Mouse (Mus musculus): Measurements from ENCODE around the gene Pacsin2. TPM values are rescaled to one million over a fixed set of nuclear protein-coding genes. Genes with fewer than 3 reads are reported as not detected.

The Pacsin2 gene
- polyA plus RNA-seq, 1 experiment from 2014 or later: 61.3 TPM

DNA sequence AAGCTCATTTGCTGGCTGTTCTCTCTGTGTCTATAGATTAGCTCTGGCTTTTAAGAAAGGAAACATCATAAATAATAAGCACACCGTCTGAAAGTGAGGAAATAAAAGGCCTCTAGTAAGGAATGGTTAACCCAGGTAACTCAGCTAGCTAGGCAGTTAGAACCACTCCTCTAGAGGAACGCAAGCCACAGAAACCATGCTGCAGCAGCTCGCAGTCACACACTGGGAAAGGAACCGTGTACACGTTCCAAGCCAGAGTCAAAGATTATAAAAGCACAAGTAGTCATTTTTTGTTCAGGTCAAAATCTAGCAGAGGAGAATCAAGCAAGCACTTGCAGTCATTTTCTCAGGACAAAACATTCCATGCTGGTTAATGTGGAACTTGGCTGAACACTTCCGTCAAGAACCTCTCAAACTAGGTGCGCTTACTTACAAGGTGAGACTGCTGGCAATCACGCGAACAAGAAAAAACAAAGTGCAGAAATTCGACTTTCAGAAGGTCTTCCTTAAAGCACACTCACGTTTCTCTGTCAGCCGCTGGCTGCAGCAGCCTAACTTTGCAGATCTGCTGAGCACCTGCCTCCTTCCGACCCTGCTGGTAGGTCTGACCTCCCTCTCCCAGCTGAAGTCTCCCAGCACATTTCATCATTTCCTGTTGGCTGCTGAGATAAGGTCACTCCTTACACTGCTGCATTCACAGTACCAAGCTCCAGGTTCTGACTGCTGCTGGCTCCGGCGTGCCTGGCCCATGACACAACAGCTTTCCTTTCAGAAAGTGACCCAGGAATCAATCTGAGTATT lies 32.0 kb downstream of the Pacsin2 start:
- TF ChIP-seq CTCF (IDR thresholded peaks at IDR 0.05; ENCODE audit: low read depth): peak; percentile 7; the same call in 1 of the 2 replicates
- Histone ChIP-seq H3K27ac (peak overlapping the region; percentile 92), H3K4me3 (replicated peaks; ENCODE audit: low read depth, low read length) (no peak overlapping the region), H3K4me2 (ENCODE audit: low read length) (peak overlapping the region; percentile 19), H3K9me3 (replicated peaks; ENCODE audit: low read length) (no peaks in the 10 kb centered on the region), H3K4me1 (replicated peaks; ENCODE audit: insufficient read depth, low read length) (peaks cover 27% of the 10 kb centered on the region), H3K36me3 (ENCODE audit: insufficient read depth, low read length) (no peaks in the 10 kb centered on the region), H3K9ac (ENCODE audit: low read depth, low read length) (0 out of 2 replicates have a peak overlapping the region, but pooled peaks have one; percentile 49), H3K27me3 (ENCODE audit: insufficient read depth, low read length) (no peaks in the 10 kb centered on the region)
- ATAC-seq (replicated peaks; ENCODE audit: low FRiP score, low read depth) (peak; percentile 71; the same call in 1 of the 2 replicates), DNase-seq (ENCODE audit: low spot score) (peak; percentile 72)
- 25% methylated on average over 15 of the region's 15 CpGs for WGBS

- WGBS: 81% methylated on average over 14 of the region's 14 CpGs
- H3K9ac ChIP-seq (ENCODE audit: low read depth, low read length): no peak overlapping the region
- TF ChIP-seq CTCF (IDR thresholded peaks at IDR 0.05; ENCODE audit: low read depth): no peak
- H3K4me2 ChIP-seq (ENCODE audit: low read length): no peak overlapping the region
- H3K27ac ChIP-seq: peak overlapping the region; percentile 92
- ATAC-seq (replicated peaks; ENCODE audit: low FRiP score, low read depth): no peak
- H3K36me3 ChIP-seq (ENCODE audit: insufficient read depth, low read length): no peaks in the 10 kb centered on the region
- H3K4me1 ChIP-seq (replicated peaks; ENCODE audit: insufficient read depth, low read length): peaks cover 30% of the 10 kb centered on the region
- DNase-seq (ENCODE audit: low spot score): no peak
- no peaks in the 10 kb centered on the region for H3K27me3 ChIP-seq (ENCODE audit: insufficient read depth, low read length)
- no peaks in the 10 kb centered on the region for H3K9me3 ChIP-seq (replicated peaks; ENCODE audit: low read length)
- H3K4me3 ChIP-seq (replicated peaks; ENCODE audit: low read depth, low read length): no peak overlapping the region
Measured at GRCm38 (mm10) chr15:83430986-83431763, 33.2 kb downstream of the Pacsin2 start.

DNA sequence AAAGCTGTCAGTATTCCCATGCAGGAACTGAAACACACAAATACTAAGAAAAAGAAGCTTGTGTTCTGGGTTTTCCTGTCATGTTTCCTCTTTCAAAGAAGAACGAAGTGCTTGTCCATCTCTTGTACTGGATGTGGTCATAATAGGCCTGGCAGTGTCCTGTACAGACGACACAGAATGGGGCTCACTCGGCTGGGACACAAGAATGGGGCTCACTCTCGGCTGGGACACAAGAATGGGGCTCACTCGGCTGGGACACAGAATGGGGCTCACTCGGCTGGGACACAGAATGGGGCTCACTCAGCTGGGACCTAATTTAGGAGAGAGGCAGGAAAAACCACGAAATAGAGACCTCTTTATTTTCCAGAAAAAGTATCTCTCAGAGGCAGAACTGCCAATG lies 34.0 kb downstream of the Pacsin2 start:
- TF ChIP-seq CTCF (IDR thresholded peaks at IDR 0.05; ENCODE audit: low read depth): no peak
- ATAC-seq (replicated peaks; ENCODE audit: low FRiP score, low read depth): no peak
- Histone ChIP-seq H3K9ac (ENCODE audit: low read depth, low read length) (no peak overlapping the region), H3K4me3 (replicated peaks; ENCODE audit: low read depth, low read length) (no peak overlapping the region), H3K27ac (no peak overlapping the region), H3K4me2 (ENCODE audit: low read length) (no peak overlapping the region), H3K36me3 (ENCODE audit: insufficient read depth, low read length) (no peaks in the 10 kb centered on the region), H3K27me3 (ENCODE audit: insufficient read depth, low read length) (no peaks in the 10 kb centered on the region), H3K4me1 (replicated peaks; ENCODE audit: insufficient read depth, low read length) (peaks cover 30% of the 10 kb centered on the region), H3K9me3 (replicated peaks; ENCODE audit: low read length) (no peaks in the 10 kb centered on the region)
- DNase-seq (ENCODE audit: low spot score): no peak
- WGBS: 70% methylated on average over 7 of the region's 7 CpGs

GRCm38 (mm10) chr15:83428586-83428985 lies 35.8 kb downstream of the Pacsin2 start:
- no peaks in the 10 kb centered on the region for H3K9me3 ChIP-seq (replicated peaks; ENCODE audit: low read length)
- H3K27ac ChIP-seq: no peak overlapping the region
- H3K4me1 ChIP-seq (replicated peaks; ENCODE audit: insufficient read depth, low read length): peaks cover 21% of the 10 kb centered on the region
- H3K27me3 ChIP-seq (ENCODE audit: insufficient read depth, low read length): no peaks in the 10 kb centered on the region
- no peak for TF ChIP-seq CTCF (IDR thresholded peaks at IDR 0.05; ENCODE audit: low read depth)
- H3K9ac ChIP-seq (ENCODE audit: low read depth, low read length): no peak overlapping the region
- 94% methylated on average over 1 of the region's 1 CpGs for WGBS
- ATAC-seq (replicated peaks; ENCODE audit: low FRiP score, low read depth): no peak
- no peak for DNase-seq (ENCODE audit: low spot score)
- H3K4me2 ChIP-seq (ENCODE audit: low read length): no peak overlapping the region
- H3K4me3 ChIP-seq (replicated peaks; ENCODE audit: low read depth, low read length): no peak overlapping the region
- H3K36me3 ChIP-seq (ENCODE audit: insufficient read depth, low read length): no peaks in the 10 kb centered on the region

DNA sequence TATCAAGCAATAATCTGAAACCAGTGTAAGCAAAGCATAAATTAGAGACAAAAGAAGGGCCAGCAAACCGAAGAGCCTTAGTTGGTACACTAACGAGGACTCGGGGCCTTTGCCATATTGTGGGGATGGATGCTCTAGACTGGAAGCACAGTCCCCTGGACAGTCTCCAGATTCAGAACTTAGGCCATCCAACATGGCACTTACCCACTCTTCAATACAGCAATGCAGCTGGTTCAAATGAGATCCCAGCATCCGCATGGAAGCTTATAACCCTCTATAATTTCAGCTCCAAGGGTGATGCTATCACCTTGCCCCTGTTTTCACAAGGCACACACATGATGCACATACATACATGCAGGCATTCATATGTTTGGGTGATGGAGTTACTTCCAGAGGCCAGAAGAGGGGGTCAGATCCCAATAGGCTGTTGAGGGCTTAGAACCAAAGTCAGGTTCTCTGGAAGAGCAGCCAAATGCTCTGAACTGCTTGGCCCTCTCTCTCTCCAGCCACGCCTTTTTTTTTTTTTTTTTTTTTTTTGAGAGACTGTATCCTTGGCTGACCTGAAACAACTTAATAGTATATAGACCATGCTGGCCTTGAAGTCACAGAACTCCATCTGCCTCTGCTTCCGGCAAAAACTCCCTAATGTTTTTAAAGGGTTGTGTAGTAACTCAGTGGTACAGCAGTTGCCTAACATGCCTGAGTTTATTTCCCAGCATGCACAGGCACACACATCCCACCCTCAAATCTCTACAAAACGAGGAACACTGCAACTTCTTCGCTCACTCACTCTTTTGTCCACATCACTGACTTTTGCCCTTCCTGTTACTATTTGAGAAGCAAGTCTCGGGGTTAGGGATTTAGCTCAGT lies 36.9 kb downstream of the Pacsin2 start:
- H3K27ac ChIP-seq: no peak overlapping the region
- TF ChIP-seq CTCF (IDR thresholded peaks at IDR 0.05; ENCODE audit: low read depth): peak; percentile 51
- 67% methylated on average over 9 of the region's 9 CpGs for WGBS
- DNase-seq (ENCODE audit: low spot score) (no peak), ATAC-seq (replicated peaks; ENCODE audit: low FRiP score, low read depth) (no peak)
- H3K27me3 ChIP-seq (ENCODE audit: insufficient read depth, low read length): no peaks in the 10 kb centered on the region
- H3K9ac ChIP-seq (ENCODE audit: low read depth, low read length): no peak overlapping the region
- no peak overlapping the region for H3K4me3 ChIP-seq (replicated peaks; ENCODE audit: low read depth, low read length)
- no peak overlapping the region for H3K4me2 ChIP-seq (ENCODE audit: low read length)
- H3K9me3 ChIP-seq (replicated peaks; ENCODE audit: low read length): no peaks in the 10 kb centered on the region
- H3K4me1 ChIP-seq (replicated peaks; ENCODE audit: insufficient read depth, low read length): peaks cover 11% of the 10 kb centered on the region; the same call in 1 of the 2 replicates
- H3K36me3 ChIP-seq (ENCODE audit: insufficient read depth, low read length): no peaks in the 10 kb centered on the region

All from kidney, postnatal 0 days (tissue).